Mouse (Mus musculus) gastrocnemius, adult 2 months (tissue): ENCODE results near the gene Npvf. TPM values are rescaled to one million over a fixed set of nuclear protein-coding genes. Genes with fewer than 3 reads are reported as not detected.

Source experiments
- DNase-seq: peaks from one replicate; pipeline ENCODE4 v3.0.0; 2022
- H3K27ac ChIP-seq: fragments of 200-600 bp; 2 replicates; pipeline ENCODE4 v1.8.1; 2022; ENCODE audit warnings: mild to moderate bottlenecking
- H3K4me3 ChIP-seq: fragments of 200-600 bp; 2 replicates; pipeline ENCODE4 v1.8.1; 2022; ENCODE audit warnings: mild to moderate bottlenecking, moderate library complexity
- CTCF ChIP-seq: fragments of 200-600 bp; IDR thresholded peaks from 2 replicates; pipeline ENCODE4 v1.8.1; 2022; ENCODE audit warnings: antibody characterized with exemption, mild to moderate bottlenecking, moderate library complexity
- intact Hi-C: fragments of 180-260 bp; cut with DNase I; formaldehyde crosslinking; loops from one replicate; pipeline ENCODE4 v1.15.1; 2025
- long read RNA-seq, 2 experiments: library from polyadenylated mRNA; stranded (forward); transcript quantifications; one replicate each; pipeline ENCODE4 v2.0.0; 2021
- total RNA-seq, 2 experiments: library from RNA; stranded (reverse); gene quantifications; 2 replicates each; pipeline ENCODE4 v1.2.3; 2021

Gene Npvf
- total RNA-seq: not detected
- long read RNA-seq, experiment 1: 0 reads
- long read RNA-seq, experiment 2: 0 reads

DNA sequence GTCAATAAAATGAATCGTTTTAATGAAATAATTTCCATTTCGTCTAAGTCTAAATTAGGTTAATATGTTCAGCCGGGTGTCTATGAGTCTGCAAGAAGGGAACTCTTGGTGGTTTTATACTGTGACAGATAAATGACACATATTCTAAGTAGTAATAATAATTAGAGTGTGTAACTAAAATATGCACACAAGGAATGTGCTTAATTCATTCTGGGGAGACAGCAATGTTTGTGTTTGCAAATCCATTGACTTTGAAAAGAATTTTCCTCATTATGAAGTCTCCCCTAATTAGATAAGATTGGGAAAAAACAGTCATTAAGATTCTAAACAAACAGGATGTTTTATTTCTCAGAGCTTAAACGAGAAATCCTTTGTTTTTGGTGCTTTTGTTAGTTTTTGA lies at the start of gene Npvf:
TSS of gene Npvf (minus strand) at position 84 of the 400 bp plus-strand sequence.
- intact Hi-C loops: no loop called here
- DNase-seq: no peak
- Histone ChIP-seq H3K4me3 (no peak within 1 kb of the TSS), H3K27ac (peak within 1 kb of the TSS; percentile 52; the same call in 1 of the 2 replicates)
- no peak for TF ChIP-seq CTCF

DNA sequence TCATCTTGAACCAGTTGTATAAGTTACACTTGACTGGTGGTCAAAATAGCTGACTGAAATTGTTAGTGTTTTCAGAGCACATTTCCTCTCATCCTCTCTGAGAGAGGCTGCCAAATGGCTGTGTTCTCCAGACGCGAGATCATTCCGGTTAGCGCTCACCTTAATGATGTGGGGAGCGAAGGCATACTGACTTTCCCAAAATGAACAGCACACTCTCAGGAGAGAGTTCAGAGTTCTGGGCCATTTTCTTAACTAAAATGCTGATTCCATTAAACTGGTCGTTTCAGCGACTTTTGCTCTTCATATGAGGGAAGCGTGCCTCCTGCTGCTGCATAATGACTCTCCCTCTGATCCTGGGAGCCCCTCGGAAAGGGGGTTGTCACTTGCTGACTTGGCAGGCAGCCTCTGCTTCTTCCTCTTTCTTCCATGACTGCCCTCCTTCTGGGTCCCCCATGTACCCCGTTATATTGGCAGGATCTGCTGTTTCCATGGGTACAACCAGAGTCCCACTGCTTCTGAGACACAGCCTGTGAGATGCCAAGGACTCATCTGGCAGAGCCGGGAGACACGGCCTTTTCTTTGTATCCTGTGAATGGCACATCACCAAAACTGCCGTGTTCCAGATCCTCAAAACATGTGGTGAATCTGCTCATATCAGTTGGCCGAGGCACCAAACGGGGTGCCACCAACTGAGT lies 35.0 kb upstream of the Npvf start:
- intact Hi-C loops: no loop called here
- TF ChIP-seq CTCF: no peak
- Histone ChIP-seq H3K4me3 (no peak overlapping the region), H3K27ac (no peak overlapping the region)
- no peak for DNase-seq

DNA sequence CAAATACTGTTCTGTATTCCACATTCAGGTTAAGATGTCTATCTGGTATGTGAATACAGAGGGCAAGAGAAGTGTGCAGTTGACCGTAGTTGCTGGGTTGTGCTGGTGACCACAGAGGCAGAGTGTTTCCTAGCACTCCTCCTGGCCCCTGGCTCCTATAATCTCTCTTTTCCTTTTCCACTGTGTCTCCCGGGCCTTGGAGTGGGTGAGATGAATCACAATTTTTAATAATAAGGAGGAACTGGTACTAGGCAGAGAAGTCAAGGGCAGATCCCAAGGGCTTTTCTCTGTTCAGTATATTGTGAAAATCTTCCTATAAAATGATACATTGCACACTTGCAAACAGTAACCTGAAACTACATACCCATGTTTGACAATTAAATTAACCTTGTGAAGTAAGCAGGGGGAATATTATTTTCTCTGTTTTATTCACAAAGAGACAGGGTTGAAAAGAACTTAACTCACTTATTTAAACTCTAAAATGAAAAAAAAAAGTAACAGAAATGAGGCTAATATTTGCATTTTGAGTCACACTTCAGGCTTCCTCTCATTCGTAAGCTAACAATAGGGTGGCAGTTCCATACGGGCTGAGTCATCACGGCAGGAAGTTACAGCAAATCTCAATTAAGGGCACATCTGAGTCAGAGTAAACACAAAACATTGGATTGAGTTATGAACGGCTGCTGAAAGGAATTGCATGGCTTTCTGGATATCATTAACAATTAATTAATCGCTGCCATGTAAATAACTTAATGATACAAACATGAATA lies 30.6 kb upstream of the Npvf start:
- no peak for DNase-seq
- H3K27ac ChIP-seq: no peak overlapping the region
- intact Hi-C loops: no loop called here
- TF ChIP-seq CTCF: no peak
- no peak overlapping the region for H3K4me3 ChIP-seq

DNA sequence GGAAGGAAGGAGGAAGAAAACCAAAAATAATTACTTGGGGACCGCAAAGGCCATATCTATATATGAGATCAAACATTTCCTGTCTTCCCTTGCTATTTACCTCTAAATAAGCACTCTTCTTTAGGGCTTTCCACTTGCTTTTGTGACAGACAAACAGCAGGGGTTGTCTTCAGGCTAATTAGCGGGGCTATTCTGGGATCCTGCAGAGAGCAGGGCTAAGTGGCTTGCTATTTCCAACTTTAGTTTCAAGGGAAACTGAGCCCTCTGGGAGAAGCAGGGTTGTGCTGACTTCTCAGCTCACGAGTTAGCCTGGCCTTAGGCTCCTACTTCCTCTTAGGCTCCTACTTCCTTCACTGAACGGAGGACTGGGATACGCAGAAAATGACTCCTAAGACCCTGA lies 27.3 kb upstream of the Npvf start:
- intact Hi-C loops: no loop called here
- Histone ChIP-seq H3K27ac (no peak overlapping the region), H3K4me3 (no peak overlapping the region)
- DNase-seq: no peak
- no peak for TF ChIP-seq CTCF

DNA sequence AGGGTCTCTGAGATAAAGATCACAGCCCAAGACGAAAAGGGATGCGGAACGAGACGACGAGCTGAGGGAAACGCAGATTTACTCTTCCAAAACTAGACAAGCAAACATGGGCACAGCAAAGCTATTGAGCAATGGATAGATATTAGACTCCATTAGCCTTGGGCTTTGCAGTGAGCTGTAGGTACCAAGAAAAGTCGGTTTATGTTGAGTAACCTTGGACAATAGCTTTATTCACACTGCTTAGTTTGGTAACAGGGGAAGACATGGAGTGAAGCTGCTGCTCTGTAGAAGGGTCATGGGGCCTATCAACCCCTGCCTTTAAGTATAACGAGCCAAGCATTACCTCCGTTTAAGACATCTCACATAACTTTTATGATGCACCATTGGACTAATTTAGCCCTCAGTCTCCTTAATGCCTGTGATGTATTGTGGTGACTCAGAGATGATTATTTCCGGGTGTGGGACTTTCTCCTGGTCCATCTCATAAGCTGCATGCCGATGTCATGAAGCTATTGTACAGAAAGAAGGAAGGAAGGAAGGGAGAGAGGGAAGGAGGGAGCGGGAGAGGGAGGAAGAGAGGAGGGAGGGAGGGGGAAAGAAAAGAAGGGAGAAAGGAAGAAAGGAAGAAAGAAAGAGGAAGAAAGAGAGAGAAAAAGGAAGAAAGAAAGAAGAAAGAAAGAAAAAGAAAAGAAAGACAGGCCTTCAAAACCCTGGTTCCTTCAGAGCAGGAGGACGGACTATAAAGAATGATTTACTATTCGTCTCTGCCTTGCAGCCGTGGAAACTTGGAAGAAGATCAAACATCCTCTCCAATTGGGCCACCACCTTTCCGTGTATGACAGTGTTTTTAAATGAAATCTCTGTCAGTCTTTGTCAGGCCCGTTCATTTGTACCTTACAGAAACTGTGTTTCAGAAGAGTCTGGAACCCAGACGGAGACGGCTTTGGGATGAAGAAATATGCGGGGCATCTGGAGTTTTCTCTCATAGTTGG lies 26.3 kb upstream of the Npvf start:
- Histone ChIP-seq H3K27ac (no peak overlapping the region), H3K4me3 (no peak overlapping the region)
- no peak for TF ChIP-seq CTCF
- intact Hi-C loops: no loop called here
- no peak for DNase-seq

DNA sequence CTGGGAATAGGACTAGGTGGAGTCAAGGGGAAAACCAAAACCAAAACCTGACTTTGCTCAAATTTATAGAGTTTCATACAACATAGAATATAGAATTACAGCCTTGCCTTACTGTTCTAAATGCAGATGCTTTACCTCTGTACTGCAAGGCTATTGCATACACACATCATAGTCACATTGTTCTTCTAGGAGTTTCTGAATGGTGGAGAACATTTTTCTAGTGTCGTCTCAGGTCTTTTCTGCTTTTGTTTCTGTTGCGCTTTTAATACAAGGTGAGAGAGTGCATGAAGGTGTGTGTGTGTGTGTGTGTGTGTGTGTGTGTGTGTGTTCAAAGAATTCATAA lies 25.2 kb upstream of the Npvf start:
- no peak overlapping the region for H3K27ac ChIP-seq
- no peak overlapping the region for H3K4me3 ChIP-seq
- no peak for TF ChIP-seq CTCF
- no peak for DNase-seq
- intact Hi-C loops: loop anchor here (1.0 kb wide), 4 partner anchors 127 to 489 kb away; no protein-coding TSS in a partner anchor

DNA sequence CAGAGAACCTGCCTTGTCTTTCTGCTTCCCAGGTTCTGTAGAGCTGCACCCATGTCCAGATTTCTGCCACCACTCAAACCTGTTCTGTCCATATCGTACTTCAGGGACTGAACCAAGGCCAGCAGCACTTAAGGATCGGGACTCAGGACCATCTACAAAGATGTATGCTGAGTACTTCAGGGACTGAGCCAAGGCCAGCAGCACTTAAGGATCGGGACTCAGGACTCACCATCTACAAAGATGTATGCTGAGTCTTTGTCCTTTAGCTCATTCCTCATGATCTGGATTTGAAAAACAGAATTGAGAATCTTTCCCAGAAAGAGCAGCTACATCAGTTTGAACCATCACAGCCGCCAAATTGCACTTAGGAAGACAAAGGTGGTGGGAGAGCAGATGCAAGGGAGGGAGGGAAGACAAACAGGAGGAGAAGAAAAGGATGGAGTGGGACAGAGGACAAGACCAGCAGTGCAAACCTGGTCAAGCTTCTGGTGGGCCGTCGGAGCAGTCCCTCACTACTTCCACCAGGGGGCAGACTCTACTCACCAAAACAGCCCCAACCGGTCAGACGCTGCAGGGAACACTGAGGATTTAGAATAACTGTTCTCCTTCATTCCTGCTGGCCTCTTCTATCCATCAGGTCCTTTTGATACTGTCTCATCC lies 24.7 kb upstream of the Npvf start:
- peak; percentile 70 for DNase-seq
- H3K4me3 ChIP-seq: no peak overlapping the region
- intact Hi-C loops: loop anchor here (1.0 kb wide), 4 partner anchors 127 to 489 kb away; no protein-coding TSS in a partner anchor
- no peak overlapping the region for H3K27ac ChIP-seq
- peak; percentile 96 for TF ChIP-seq CTCF

DNA sequence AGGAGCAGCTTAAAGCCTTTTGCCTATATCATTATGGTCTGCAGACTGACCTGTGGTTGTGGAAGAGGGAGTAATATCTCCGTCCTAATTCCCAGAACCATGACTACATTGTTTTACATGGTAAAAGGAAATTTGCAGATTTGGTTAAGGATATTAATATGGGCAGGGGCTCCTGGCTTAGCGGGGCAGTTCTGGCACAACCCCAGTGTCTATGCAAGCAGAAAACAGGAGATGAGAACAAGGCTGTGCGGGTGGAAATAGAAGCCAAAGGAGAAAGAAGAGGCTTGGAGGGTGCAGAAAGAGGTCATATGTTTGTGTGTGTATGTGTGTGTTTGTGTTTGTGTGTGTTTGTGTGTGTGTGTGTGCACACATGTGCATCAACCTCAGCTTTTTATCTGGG lies 17.0 kb upstream of the Npvf start:
- intact Hi-C loops: no loop called here
- DNase-seq: no peak
- no peak for TF ChIP-seq CTCF
- Histone ChIP-seq H3K27ac (no peak overlapping the region), H3K4me3 (no peak overlapping the region)

DNA sequence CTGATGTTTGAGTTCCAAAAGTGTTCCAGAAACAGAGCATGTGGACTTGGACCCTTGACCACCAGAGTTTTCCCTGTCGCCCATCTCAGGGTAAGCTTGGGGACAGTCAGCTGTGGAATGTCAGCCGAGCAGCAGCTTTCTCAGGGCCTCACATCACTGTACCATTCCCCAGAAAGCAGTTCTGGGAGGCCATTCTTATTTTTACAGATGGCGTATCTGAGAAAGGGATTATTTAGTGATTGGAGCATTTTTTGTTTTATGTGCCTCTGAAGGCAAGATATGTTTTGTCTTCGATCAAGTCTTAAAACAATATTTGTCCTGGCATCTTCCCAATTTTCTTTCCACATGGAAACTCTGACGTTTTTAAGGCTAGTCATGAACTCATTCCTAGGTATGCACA lies 12.7 kb upstream of the Npvf start:
- no peak for TF ChIP-seq CTCF

DNA sequence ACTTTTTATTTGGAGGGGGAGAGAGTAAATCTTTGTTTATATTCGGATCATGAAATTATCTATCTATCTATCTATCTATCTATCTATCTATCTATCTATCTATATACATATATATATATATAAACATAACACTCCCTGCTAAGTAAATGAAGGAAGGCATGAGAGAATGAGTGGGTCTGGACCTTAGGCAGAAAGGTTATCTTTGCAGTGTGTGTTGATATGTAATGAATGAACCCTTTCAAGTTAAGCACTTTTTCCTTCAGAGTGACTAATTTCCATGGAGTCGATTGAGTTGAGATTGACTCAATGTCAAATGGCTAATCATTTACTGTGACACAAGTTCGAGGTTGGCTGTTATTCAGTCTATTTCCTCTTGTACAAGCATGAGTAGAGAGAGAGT lies 10.8 kb upstream of the Npvf start:
- H3K27ac ChIP-seq: no peak overlapping the region
- no peak for DNase-seq
- H3K4me3 ChIP-seq: no peak overlapping the region
- no peak for TF ChIP-seq CTCF
- intact Hi-C loops: no loop called here

More for the DNA sequence above, 12.7 kb upstream of the Npvf start:
- Histone ChIP-seq H3K27ac (no peak overlapping the region), H3K4me3 (no peak overlapping the region)
- DNase-seq: no peak
- intact Hi-C loops: no loop called here

DNA sequence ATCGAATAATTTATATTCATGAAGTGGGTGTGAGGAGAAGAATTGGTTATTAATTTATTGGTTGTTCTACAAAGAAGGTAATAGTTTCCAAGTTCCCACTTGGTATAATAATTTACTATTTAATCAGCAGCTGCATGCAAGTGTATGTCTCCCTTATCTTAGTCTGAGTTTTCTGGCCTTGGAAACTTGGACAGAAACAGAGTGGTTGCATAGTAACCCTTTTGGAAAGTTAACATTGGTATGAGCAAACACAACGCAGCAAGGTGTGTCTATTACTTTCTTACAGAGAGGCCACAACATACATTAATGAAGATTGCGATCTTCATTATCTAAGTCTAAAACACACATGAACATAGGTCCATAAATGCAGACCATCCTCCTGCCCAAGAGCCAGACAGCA lies 10.0 kb upstream of the Npvf start:
- intact Hi-C loops: no loop called here
- Histone ChIP-seq H3K27ac (no peak overlapping the region), H3K4me3 (no peak overlapping the region)
- DNase-seq: no peak
- TF ChIP-seq CTCF: no peak
